Mouse (Mus musculus): ENCODE measurements around the gene Ftl1. TPM values are rescaled to one million over a fixed set of nuclear protein-coding genes. Genes with fewer than 3 reads are reported as not detected.
"Not testable (repeated sequence)": the region's sequence is repeated elsewhere in the genome, so short reads cannot be mapped to it uniquely, and the experiment has no call there.

Ftl1 gene
- polyA plus RNA-seq, 1 experiment = 3,506 TPM

DNA sequence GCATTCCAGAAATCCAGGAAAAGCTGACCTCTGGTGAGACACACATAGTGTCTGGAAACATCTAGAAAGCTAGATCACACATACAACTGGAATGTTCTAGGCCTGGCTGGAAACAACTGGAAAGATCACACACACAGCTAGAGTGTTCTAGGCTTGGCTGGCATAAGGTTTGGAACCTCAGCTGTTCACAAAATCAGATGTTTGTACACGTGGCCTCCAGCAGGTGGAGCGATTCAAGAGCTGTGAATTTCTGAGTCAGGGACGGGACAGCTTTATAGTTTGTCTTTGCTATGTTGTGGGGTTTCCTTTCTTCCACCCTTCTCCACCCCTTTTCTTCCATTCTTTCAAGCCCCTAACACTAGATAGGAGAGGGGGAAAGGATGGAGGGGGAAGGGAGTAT, 17.3 kb upstream of the Ftl1 start:
- Histone ChIP-seq H3K27ac (ENCODE audit: insufficient read depth, low read length) (no peak overlapping the region), H3K4me1 (ENCODE audit: control insufficient read depth, insufficient read depth, low read length) (no peaks in the 10 kb centered on the region), H3K4me3 (ENCODE audit: insufficient read depth, low read length) (no peak overlapping the region)
- peak; percentile 29; the same call in 1 of the 2 replicates for TF ChIP-seq CTCF (IDR thresholded peaks at IDR 0.05; ENCODE audit: borderline replicate concordance, insufficient read depth, low read length)
- no peak for TF ChIP-seq POLR2A (IDR thresholded peaks at IDR 0.05; ENCODE audit: low read depth, low read length)

DNA sequence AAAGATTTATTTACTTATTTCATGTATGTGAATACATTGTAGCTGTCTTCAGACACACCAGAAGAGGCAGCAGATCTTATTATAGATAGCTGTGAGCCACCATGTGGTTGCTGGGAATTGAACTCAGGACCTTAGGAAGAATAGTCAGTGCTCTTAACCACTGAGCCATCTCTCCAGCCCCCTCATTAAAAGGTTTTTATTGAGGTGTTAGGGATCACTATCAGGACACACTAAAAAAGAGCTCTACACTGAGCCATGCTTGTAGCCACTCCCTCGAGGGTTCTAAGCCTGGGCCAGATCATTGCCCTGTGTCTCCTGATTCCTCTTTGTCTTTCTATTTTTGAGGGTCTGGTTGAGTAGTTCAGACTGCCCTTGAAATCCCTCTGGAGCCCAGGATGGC, 16.8 kb upstream of the Ftl1 start:
- H3K4me1 ChIP-seq (ENCODE audit: control insufficient read depth, insufficient read depth, low read length) = no peaks in the 10 kb centered on the region
- TF ChIP-seq CTCF (IDR thresholded peaks at IDR 0.05; ENCODE audit: borderline replicate concordance, insufficient read depth, low read length) (no peak), POLR2A (IDR thresholded peaks at IDR 0.05; ENCODE audit: low read depth, low read length) (no peak)
- H3K27ac ChIP-seq (ENCODE audit: insufficient read depth, low read length) = no peak overlapping the region
- H3K4me3 ChIP-seq (ENCODE audit: insufficient read depth, low read length) = no peak overlapping the region

DNA sequence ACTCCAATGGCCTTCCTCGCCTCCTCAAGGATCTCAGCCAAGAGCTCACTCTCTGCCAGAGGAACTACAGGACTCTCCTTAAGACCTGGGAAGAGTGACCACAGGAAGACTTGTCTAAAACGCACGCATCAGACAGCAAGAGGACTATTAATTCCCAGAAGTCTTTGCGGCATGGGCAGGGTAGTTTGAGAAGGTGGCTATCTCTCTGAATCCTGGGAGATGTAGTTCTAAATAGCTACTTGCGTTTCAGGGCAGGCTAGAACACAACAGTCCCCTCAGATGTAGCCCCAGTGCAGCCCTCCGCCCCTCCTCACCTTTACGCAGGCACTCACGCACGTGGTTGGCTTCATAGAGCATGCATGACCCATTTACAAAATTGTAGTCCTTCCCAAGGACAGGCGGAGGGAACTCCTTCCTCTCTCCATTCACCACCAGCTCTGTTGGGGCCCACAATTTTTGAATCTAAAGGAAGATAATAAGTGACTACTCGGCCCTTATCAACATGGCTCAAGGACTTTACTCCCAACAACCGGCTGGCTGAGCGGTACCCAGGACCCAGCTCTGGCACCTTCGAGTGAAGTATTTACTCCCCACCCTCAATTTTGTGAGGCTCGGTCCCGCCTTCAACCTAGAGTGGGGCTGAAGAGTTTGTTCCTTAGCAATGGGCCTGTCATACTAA, 15.7 kb upstream of the Ftl1 start:
- H3K4me1 ChIP-seq (ENCODE audit: control insufficient read depth, insufficient read depth, low read length) = no peaks in the 10 kb centered on the region
- no peak overlapping the region for H3K27ac ChIP-seq (ENCODE audit: insufficient read depth, low read length)
- no peak overlapping the region for H3K4me3 ChIP-seq (ENCODE audit: insufficient read depth, low read length)
- no peak for TF ChIP-seq CTCF (IDR thresholded peaks at IDR 0.05; ENCODE audit: borderline replicate concordance, insufficient read depth, low read length)
- peak; percentile 49; the same call in 1 of the 2 replicates for TF ChIP-seq POLR2A (IDR thresholded peaks at IDR 0.05; ENCODE audit: low read depth, low read length)

DNA sequence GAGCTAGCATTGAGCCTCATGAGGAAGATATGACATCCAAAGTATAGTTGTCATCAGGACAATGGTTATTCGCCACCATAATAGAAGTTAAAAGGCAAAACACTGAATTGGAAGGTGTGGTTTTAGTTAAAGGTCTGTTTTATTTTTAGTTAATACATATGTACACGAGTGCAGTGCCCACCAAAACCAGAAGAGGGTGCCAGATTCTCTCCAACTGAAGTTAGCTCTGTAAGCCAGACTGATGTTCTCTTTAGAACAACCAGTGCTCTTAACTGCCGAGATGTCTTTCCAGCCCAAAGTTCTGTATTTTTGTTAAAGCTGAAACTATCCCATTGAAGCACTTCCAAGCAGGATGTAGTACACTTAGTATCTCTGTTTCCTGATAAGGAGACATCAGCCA, 11.2 kb upstream of the Ftl1 start:
- no peak overlapping the region for H3K4me3 ChIP-seq (ENCODE audit: insufficient read depth, low read length)
- H3K4me1 ChIP-seq (ENCODE audit: control insufficient read depth, insufficient read depth, low read length) = no peaks in the 10 kb centered on the region
- H3K27ac ChIP-seq (ENCODE audit: insufficient read depth, low read length) = no peak overlapping the region
- TF ChIP-seq POLR2A (IDR thresholded peaks at IDR 0.05; ENCODE audit: low read depth, low read length) = no peak
- TF ChIP-seq CTCF (IDR thresholded peaks at IDR 0.05; ENCODE audit: borderline replicate concordance, insufficient read depth, low read length) = no peak

DNA sequence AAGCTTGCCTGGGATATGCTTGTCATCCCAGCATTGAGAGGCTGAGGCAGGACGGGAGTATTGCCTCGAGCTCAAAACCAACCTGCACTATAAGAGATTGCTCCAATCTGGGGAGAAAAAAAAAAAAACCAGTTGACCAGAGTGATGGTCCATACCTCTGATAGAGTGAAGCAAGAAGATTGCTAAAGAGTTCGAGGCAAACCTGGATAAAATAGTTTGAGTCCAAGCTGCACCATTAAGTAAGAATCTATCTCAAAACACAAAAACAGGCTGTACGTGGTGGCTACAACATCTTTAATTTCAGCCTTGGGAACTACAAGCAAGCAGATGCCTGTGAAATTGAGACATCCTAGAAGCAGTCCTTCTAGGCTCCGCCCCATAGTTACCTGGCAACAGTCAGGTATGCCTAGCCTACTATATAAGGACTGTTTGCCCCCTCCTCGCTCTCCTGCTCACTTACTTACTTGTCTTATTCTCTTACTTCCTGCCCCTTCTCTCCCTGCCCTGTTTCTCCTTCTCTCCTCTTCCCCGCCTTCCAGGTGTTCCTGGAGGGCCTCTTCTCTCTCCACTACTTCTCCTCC, 7.5 kb upstream of the Ftl1 start:
- Histone ChIP-seq H3K27ac (ENCODE audit: insufficient read depth, low read length) (no peak overlapping the region), H3K4me3 (ENCODE audit: insufficient read depth, low read length) (peak overlapping the region; percentile 25; the same call in 1 of the 2 replicates), H3K4me1 (ENCODE audit: control insufficient read depth, insufficient read depth, low read length) (peaks cover 7% of the 10 kb centered on the region)
- TF ChIP-seq POLR2A (IDR thresholded peaks at IDR 0.05; ENCODE audit: low read depth, low read length) (no peak), CTCF (IDR thresholded peaks at IDR 0.05; ENCODE audit: borderline replicate concordance, insufficient read depth, low read length) (no peak)

DNA sequence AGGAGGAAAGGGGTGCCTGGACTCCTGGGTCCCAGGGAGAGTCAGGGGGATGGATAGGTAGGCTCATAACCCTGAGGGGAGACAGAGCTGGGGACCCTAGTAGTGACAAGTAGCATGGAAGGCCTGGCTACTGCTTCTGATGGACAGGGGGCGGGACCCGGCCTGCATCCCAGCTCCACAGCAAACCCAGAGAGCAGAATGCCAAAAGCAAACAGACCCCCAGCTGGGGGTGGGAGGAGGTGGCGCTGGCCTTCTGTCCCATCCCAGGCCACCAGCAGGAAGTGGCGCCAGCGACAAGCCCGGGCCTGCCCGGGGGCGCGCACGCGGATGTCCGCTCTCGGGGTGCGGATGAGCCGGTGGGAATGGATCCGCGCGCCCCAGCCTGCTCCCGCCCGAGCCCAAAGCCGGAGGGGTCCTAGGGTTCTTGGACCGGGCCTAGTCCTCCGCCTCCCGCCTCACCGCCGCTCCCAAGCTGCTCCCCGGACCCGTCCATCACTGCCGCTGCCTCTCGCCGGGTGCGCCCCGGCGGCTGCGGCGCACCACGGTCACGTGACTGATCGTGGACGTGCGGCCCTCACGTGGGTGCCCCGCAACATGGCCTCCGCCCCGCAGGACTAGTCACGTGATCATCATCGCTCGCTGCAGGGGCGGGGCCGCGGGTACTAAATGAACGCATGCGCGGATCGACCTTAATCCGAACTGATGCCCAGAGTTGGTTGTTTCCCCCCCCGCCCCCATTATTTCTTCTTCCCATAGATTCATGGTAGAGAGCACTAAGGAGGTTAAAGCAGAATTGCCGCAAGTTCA, 6.8 kb upstream of the Ftl1 start, which contains the start of gene Bax:
Bax (minus strand) TSS at position 616 of the 807 bp plus-strand sequence.
- peak within 1 kb of the TSS; percentile 90 for H3K27ac ChIP-seq (ENCODE audit: insufficient read depth, low read length)
- TF ChIP-seq POLR2A (IDR thresholded peaks at IDR 0.05; ENCODE audit: low read depth, low read length) (peak; percentile 78), CTCF (IDR thresholded peaks at IDR 0.05; ENCODE audit: borderline replicate concordance, insufficient read depth, low read length) (no peak)
- peaks cover 7% of the 10 kb centered on the region for H3K4me1 ChIP-seq (ENCODE audit: control insufficient read depth, insufficient read depth, low read length)
- H3K4me3 ChIP-seq (ENCODE audit: insufficient read depth, low read length) = peak within 1 kb of the TSS; percentile 96

DNA sequence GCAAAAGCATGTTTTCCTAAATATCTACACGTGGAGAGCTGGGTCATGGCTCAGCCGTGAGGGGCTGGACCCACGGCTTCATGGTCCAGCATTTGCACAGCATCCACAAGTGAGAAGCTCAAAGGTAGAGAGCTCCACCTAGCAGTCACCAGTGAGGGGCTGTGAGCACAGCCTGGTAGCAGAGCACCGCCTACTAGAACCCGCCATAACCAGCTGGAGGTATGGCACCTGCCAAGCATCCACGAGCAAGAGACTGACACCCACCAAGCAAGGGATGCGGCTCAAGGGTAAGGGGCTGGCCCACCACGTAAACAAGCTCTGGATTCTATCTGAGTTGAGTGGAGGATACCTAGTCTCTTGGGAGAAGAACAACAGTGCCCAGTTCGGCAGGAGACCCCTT, 5.9 kb upstream of the Ftl1 start:
- no peak for TF ChIP-seq CTCF (IDR thresholded peaks at IDR 0.05; ENCODE audit: borderline replicate concordance, insufficient read depth, low read length)
- TF ChIP-seq POLR2A (IDR thresholded peaks at IDR 0.05; ENCODE audit: low read depth, low read length) = no peak
- peak overlapping the region; percentile 96 for H3K4me3 ChIP-seq (ENCODE audit: insufficient read depth, low read length)
- peaks cover 9% of the 10 kb centered on the region for H3K4me1 ChIP-seq (ENCODE audit: control insufficient read depth, insufficient read depth, low read length)
- H3K27ac ChIP-seq (ENCODE audit: insufficient read depth, low read length) = peak overlapping the region; percentile 90; the same call in 1 of the 2 replicates

DNA sequence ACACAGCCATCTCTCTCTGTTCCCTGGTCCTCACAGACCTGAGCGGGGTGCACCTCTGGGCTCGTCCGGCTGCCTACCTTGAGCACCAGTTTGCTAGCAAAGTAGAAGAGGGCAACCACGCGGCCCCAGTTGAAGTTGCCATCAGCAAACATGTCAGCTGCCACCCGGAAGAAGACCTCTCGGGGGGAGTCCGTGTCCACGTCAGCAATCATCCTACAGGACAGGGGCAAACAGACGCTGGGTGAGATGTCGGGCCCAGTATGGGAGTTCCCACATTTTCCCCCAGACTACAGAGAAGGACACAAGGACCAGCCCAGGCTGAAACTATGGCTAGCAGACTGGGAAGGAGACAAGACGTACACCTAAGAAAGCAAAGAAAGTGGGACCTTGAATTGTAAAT, 5.4 kb upstream of the Ftl1 start:
- H3K27ac ChIP-seq (ENCODE audit: insufficient read depth, low read length) = peak overlapping the region; percentile 3; the same call in 1 of the 2 replicates
- peaks cover 12% of the 10 kb centered on the region for H3K4me1 ChIP-seq (ENCODE audit: control insufficient read depth, insufficient read depth, low read length)
- TF ChIP-seq CTCF (IDR thresholded peaks at IDR 0.05; ENCODE audit: borderline replicate concordance, insufficient read depth, low read length) = no peak
- peak overlapping the region; percentile 96 for H3K4me3 ChIP-seq (ENCODE audit: insufficient read depth, low read length)

DNA sequence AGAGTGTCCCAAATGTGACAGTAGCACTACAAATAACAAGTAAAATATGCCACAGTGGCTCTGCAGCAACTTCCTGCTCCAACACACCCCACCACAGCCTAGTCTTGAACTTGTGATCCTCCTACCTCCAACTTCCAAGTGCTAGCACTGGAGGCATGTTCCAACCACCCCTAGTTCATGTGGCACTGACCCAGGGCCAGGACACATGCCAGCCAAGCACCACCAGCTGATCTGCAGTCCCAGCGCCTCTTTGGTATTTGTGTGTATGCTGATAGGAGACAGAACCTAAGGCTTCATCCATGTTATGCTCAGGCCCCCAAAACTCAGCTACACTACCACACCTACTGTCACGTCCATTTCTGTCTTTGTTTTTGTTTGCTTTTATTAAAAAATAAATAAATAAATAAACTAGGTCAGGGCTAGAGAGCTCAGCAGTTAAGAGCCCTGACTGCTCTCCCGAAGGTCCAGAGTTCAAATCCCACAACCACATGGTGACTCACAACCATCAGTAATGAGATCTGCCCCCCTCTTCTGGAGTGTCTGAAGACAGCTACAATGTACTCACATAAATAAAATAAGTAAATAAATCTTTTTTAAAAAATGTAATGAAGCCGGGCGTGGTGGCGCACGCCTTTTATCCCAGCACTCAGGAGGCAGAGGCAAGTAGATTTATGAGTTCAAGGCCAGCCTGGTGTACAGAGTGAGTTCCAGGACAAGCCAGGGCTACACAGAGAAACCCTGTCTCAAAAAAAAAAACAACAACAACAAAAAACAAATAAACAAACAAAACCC, 4.5 kb upstream of the Ftl1 start:
- peak overlapping the region; percentile 4; the same call in 1 of the 2 replicates for H3K27ac ChIP-seq (ENCODE audit: insufficient read depth, low read length)
- H3K4me1 ChIP-seq (ENCODE audit: control insufficient read depth, insufficient read depth, low read length) = peaks cover 12% of the 10 kb centered on the region
- TF ChIP-seq CTCF (IDR thresholded peaks at IDR 0.05; ENCODE audit: borderline replicate concordance, insufficient read depth, low read length) (no peak), POLR2A (IDR thresholded peaks at IDR 0.05; ENCODE audit: low read depth, low read length) (no peak)
- peak overlapping the region; percentile 96; the same call in 1 of the 2 replicates for H3K4me3 ChIP-seq (ENCODE audit: insufficient read depth, low read length)

DNA sequence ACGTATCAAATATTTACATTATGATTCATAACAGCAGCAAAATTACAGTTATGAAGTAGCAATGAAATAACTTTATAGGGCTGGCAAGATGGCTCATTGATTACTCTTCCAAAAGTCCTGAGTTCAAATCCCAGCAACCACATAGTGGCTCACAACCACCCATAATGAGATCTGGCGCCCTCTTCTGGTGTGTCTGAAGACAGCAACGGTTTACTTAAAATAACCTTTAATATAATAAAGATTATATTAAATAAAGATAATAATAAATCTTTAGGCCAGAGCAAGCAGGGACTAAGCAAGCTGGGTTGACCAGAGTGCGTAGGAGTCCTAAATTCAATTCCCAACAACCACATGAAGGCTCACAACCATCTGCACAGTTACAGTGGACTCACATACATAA, 3.2 kb upstream of the Ftl1 start:
- H3K4me3 ChIP-seq (ENCODE audit: insufficient read depth, low read length); H3K27ac ChIP-seq (ENCODE audit: insufficient read depth, low read length): not testable (repeated sequence)
- H3K4me1 ChIP-seq (ENCODE audit: control insufficient read depth, insufficient read depth, low read length) = peaks cover 12% of the 10 kb centered on the region
